Mouse (Mus musculus): ENCODE results near the gene Foxa3.

DNA sequence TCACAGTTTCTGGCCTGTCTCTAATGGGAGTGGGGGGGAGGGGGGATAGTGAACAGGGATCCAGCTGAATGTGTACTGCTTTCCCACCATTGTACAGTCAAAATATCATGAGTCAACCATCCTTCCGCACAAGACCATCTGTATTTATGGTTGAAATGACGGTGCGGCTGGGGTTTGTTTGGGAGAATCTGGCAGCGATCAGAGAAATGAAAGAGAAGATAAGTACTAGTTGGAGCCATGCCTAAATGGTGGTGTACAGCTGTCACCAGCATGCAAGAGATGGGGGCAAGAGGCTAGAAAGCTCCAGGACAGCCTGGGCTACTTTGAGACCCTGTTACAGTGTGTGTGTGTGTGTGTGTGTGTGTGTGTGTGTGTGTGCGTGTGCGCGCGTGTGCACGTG lies 45.0 kb downstream of the Foxa3 start:
- no peak for TF ChIP-seq CTCF (IDR thresholded peaks at IDR 0.05; ENCODE audit: low read depth, low read length)
- TF ChIP-seq GATA1 (IDR thresholded peaks at IDR 0.05; ENCODE audit: borderline replicate concordance, low read length) = no peak
